Mouse (Mus musculus): ENCODE measurements around the gene Eea1. TPM values are rescaled to one million over a fixed set of nuclear protein-coding genes. Genes with fewer than 3 reads are reported as not detected.

Eea1 gene
- polyA plus RNA-seq, 1 experiment = 12.5 TPM

DNA sequence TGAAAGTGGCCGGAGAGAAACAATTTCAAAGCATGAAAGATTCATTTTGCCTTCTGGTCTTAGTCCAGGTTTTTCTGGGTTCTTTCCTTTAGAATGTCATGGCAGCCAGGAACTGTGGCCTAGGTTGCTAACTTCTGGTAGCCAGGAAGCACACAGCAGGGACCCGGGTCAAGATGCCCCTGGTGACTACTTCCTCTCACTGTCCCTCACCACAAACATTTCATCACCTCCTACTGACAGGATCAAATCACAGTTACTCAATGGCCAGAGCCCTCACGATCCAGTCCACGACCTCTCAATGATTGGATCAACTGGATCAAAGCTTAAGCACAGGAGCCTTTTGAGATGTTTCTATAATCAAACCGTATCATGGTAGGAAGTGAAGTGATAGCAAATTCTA, 60.5 kb downstream of the Eea1 start:
- TF ChIP-seq POLR2A (IDR thresholded peaks at IDR 0.05; ENCODE audit: borderline replicate concordance, extremely low read depth, insufficient read depth, insufficient read length, poor library complexity, severe bottlenecking) = no peak
- TF ChIP-seq CTCF (IDR thresholded peaks at IDR 0.05; ENCODE audit: borderline replicate concordance, extremely low read depth, insufficient read depth, insufficient read length) = no peak
- no peak for DNase-seq (ENCODE audit: low read depth)

GRCm38 (mm10) chr10:96015738-96016137, 75.3 kb downstream of the Eea1 start:
- DNase-seq (ENCODE audit: low read depth) = no peak
- TF ChIP-seq POLR2A (IDR thresholded peaks at IDR 0.05; ENCODE audit: borderline replicate concordance, extremely low read depth, insufficient read depth, insufficient read length, poor library complexity, severe bottlenecking) = no peak
- TF ChIP-seq CTCF (IDR thresholded peaks at IDR 0.05; ENCODE audit: borderline replicate concordance, extremely low read depth, insufficient read depth, insufficient read length) = no peak

- TF ChIP-seq POLR2A (IDR thresholded peaks at IDR 0.05; ENCODE audit: borderline replicate concordance, extremely low read depth, insufficient read depth, insufficient read length, poor library complexity, severe bottlenecking) = no peak
- TF ChIP-seq CTCF (IDR thresholded peaks at IDR 0.05; ENCODE audit: borderline replicate concordance, extremely low read depth, insufficient read depth, insufficient read length) = no peak
- no peak for DNase-seq (ENCODE audit: low read depth)
These were observed 77.0 kb downstream of the Eea1 start for GRCm38 (mm10) chr10:96017418-96017817.

- peak; percentile 66; the same call in 1 of the 2 replicates for TF ChIP-seq CTCF (IDR thresholded peaks at IDR 0.05; ENCODE audit: borderline replicate concordance, extremely low read depth, insufficient read depth, insufficient read length)
- no peak for TF ChIP-seq POLR2A (IDR thresholded peaks at IDR 0.05; ENCODE audit: borderline replicate concordance, extremely low read depth, insufficient read depth, insufficient read length, poor library complexity, severe bottlenecking)
- peak; percentile 81 for DNase-seq (ENCODE audit: low read depth)
These were observed 93.0 kb downstream of the Eea1 start for GRCm38 (mm10) chr10:96033356-96033984.

DNA sequence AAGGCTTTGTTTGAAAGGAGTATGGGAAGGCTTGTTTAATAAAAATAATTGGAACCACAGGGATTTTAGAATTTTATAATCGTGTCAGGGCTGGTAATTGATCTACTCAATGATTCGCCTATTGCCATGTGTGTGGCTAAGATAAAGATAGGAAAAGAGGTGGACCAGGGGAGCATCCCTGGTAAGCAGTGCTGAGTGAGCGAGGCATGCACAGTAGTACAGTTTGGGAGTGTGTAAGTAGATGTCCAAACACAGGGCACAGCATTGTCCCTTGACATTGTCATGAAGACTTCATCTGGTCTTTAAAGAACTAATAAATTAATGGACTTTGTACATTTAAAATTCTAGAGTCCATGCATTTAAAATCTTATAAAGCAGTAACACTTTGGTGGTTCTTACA, 93.7 kb downstream of the Eea1 start:
- TF ChIP-seq POLR2A (IDR thresholded peaks at IDR 0.05; ENCODE audit: borderline replicate concordance, extremely low read depth, insufficient read depth, insufficient read length, poor library complexity, severe bottlenecking) = no peak
- TF ChIP-seq CTCF (IDR thresholded peaks at IDR 0.05; ENCODE audit: borderline replicate concordance, extremely low read depth, insufficient read depth, insufficient read length) = no peak
- no peak for DNase-seq (ENCODE audit: low read depth)

- TF ChIP-seq CTCF (IDR thresholded peaks at IDR 0.05; ENCODE audit: borderline replicate concordance, extremely low read depth, insufficient read depth, insufficient read length) (no peak), POLR2A (IDR thresholded peaks at IDR 0.05; ENCODE audit: borderline replicate concordance, extremely low read depth, insufficient read depth, insufficient read length, poor library complexity, severe bottlenecking) (no peak)
- DNase-seq (ENCODE audit: low read depth) = peak; percentile 51
These were observed 95.5 kb downstream of the Eea1 start for GRCm38 (mm10) chr10:96035951-96036350.

DNA sequence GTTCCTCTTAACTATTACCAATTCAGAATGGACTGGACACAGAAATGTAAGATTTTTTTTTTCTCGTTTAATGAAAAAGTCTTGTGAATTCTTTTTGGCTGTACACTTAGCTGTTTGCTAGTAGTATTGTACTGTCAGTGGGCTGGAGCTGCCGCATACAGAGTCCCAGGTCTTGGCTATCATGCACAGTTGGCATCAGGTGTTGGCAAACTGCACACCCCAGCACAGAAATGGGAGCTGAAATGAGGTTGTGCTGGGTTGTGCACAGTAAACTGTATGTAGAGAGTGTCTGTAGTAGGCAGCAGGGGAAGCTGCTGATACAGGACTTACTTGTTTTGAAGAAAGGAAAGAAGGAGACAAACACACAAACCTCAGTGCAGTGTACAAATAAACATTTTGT, 103.8 kb downstream of the Eea1 start:
- DNase-seq (ENCODE audit: low read depth) = no peak
- TF ChIP-seq CTCF (IDR thresholded peaks at IDR 0.05; ENCODE audit: borderline replicate concordance, extremely low read depth, insufficient read depth, insufficient read length) (no peak), POLR2A (IDR thresholded peaks at IDR 0.05; ENCODE audit: borderline replicate concordance, extremely low read depth, insufficient read depth, insufficient read length, poor library complexity, severe bottlenecking) (no peak)

GRCm38 (mm10) chr10:96047960-96048536, 107.6 kb downstream of the Eea1 start:
- no peak for DNase-seq (ENCODE audit: low read depth)
- no peak for TF ChIP-seq POLR2A (IDR thresholded peaks at IDR 0.05; ENCODE audit: borderline replicate concordance, extremely low read depth, insufficient read depth, insufficient read length, poor library complexity, severe bottlenecking)
- TF ChIP-seq CTCF (IDR thresholded peaks at IDR 0.05; ENCODE audit: borderline replicate concordance, extremely low read depth, insufficient read depth, insufficient read length) = no peak

- no peak for DNase-seq (ENCODE audit: low read depth)
- no peak for TF ChIP-seq POLR2A (IDR thresholded peaks at IDR 0.05; ENCODE audit: borderline replicate concordance, extremely low read depth, insufficient read depth, insufficient read length, poor library complexity, severe bottlenecking)
- TF ChIP-seq CTCF (IDR thresholded peaks at IDR 0.05; ENCODE audit: borderline replicate concordance, extremely low read depth, insufficient read depth, insufficient read length) = no peak
These were observed 108.1 kb downstream of the Eea1 start for GRCm38 (mm10) chr10:96048550-96048949.

DNA sequence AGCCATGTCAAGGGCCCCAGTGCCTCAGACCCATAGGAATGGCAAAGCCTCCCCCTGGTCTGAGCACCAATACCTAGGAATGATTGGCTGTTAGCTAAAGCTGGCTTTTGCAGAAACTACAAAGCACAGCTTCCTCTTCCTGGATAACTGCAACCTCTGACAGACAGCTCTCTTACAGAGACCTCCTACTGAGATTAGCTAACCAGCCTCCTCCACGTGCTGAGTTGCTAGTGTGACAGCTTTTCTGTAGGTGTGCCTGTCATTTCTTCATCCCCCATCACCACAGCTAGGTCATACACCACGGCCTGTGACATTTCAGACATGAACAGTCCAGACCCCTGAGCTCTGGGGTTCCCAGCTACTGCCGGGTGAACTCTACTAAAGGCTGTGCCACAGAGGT, 126.9 kb downstream of the Eea1 start:
- no peak for TF ChIP-seq POLR2A (IDR thresholded peaks at IDR 0.05; ENCODE audit: borderline replicate concordance, extremely low read depth, insufficient read depth, insufficient read length, poor library complexity, severe bottlenecking)
- TF ChIP-seq CTCF (IDR thresholded peaks at IDR 0.05; ENCODE audit: borderline replicate concordance, extremely low read depth, insufficient read depth, insufficient read length) = no peak
- DNase-seq (ENCODE audit: low read depth) = no peak

DNA sequence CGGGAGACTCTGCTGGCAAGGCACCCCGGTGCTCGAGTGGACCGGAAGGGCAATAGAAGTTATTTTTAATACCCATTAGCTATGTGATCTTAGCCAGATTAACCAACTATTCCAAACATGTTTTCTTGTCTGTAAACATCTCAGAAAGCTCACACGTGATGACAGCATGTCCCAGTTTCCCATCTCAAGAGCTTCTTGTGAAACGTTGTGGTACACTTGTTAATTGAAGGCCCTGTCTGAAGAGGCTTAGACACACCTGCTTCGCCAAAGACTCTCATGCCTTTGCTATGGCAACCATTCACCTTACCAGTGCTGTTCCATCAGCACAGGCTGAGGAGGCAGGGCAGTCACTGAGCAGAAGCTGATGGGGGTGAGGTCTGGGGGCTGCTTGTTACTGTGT, 133.9 kb downstream of the Eea1 start:
- TF ChIP-seq CTCF (IDR thresholded peaks at IDR 0.05; ENCODE audit: borderline replicate concordance, extremely low read depth, insufficient read depth, insufficient read length) (no peak), POLR2A (IDR thresholded peaks at IDR 0.05; ENCODE audit: borderline replicate concordance, extremely low read depth, insufficient read depth, insufficient read length, poor library complexity, severe bottlenecking) (no peak)
- no peak for DNase-seq (ENCODE audit: low read depth)

DNA sequence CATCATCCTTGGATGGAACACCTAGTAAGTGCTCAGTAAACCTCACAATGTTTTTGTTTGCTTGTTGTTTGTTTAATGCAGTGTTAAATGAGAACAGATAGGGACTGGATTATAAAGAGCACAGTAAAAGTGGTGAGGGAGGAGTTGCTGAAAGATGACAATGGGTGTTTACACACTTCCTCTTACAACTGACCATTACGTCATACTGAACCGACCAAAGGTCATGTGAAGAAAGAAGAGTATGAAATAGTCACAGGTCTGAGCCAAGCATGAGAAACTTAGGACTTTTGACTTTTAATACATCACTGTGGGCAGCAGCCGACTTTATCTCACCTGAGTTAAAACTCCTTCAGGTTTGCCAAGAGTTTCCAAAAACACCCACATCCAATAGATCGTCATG, 135.0 kb downstream of the Eea1 start:
- no peak for DNase-seq (ENCODE audit: low read depth)
- TF ChIP-seq POLR2A (IDR thresholded peaks at IDR 0.05; ENCODE audit: borderline replicate concordance, extremely low read depth, insufficient read depth, insufficient read length, poor library complexity, severe bottlenecking) = no peak
- no peak for TF ChIP-seq CTCF (IDR thresholded peaks at IDR 0.05; ENCODE audit: borderline replicate concordance, extremely low read depth, insufficient read depth, insufficient read length)

All from brain, embryonic 14.5 days (tissue).